Mouse (Mus musculus): ENCODE results near the gene Eef1a2. TPM values are rescaled to one million over a fixed set of nuclear protein-coding genes. Genes with fewer than 3 reads are reported as not detected.

Eef1a2 gene
- polyA plus RNA-seq (2015; fragmentation: Illumina TruSeq; extraction: RNeasy Lipid Tissue Mini Kit (QIAGEN cat#74804); ENCODE audit: low read depth, low replicate concordance): 910 TPM

GRCm38 (mm10) chr2:181156248-181157121, at the start of gene Eef1a2:
Gene Eef1a2 (minus strand): TSS chr2:181157014.

GRCm38 (mm10) chr2:181202422-181202821, 45.6 kb upstream of the Eef1a2 start, which contains the start of gene Ptk6:
Gene Ptk6 (minus strand): TSS chr2:181202789.

DNA sequence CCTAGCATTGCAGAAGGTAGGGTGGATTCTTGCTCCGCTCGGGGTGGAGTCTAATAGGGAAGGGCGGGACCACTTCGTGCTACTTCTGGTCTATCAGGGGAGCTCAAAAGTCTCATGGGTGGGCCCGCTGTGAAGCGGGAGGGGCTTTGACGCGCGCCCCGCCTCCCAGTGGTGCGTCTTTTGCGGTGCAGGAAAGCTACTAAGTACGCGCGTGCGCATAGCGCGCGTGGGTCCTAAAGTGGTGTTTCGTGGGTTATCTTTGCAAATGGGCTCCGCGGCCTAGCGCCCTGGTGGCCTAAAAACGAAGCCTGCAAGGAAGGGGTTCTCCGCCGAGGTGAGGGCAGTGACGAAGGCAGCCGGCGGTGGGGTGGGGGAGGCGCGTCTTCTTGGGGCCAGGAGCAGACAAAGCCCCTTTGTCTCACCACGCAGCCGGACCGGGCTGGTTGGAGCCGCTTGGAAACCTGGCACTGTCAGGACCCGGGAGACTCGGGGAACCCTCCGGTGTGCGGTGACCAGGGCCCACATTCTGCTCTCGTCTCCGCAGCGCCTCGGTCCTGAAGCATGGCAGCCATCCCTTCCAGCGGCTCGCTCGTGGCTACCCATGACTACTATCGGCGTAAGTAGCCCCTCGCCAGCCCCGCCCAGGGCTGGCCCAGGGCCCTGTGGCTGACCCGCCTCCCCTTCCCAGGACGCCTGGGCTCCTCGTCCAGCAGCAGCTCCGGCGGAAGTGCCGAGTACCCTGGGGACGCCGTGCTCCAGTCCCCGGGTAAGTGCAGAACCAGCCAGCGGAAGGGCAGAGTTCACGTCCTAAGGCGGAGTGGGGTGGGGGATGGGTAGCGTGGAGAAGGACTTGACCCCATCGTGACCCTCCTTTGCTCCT, 30.5 kb upstream of the Eef1a2 start, which contains the start of gene Ppdpf:
Ppdpf (plus strand) TSS at position 127 of the 880 bp plus-strand sequence.

DNA sequence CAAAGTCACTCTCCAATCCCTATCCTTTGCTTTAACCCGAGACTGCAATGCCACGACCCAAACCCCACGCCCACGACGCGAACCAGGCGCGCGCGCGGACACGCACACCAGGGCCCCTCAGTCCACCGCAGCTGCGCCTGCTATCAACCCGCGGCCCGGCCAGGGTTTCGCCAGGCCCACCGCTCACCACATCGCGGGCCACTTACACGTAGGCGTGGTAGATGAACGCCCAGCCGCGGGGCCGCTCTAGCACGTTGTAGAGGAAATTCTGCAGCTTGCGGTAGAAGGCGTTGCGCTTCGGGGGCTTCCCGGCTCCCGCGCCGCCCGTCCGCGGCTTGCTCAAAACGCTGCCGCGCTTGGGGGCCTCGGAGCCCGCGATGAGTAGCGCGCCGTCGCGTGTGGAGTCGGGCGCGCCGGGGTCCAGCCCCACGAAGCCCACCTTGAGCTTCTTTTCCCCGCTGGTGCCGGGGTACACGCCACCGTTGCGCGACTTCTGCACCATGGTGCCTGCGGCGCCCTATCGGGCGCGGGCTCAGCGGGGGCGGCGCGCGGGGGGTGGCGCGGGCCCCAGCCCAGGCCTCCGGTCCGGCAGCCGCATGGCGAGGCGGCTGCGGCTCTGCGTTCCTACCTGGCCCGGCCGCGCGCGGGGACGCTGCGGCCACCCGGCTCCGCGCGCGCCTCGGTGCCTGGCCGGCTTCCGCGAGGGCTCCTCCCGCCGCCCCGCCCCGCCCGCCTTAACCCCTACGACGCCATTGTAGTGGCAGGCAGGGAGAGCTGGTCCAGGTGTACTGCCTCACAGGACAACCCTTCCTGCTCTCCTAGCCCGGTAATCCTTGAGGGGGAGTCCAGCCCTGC, 22.0 kb downstream of the Eef1a2 start, which contains the start of gene Kcnq2:
Kcnq2 (minus strand) TSS at position 710 of the 855 bp plus-strand sequence.

Other genes with a start within 250 kb of the Eef1a2 start
- 58.1 TPM for gene Ythdf1, start 236.1 kb downstream of the Eef1a2 start, polyA plus RNA-seq (2015; fragmentation: Illumina TruSeq; extraction: RNeasy Lipid Tissue Mini Kit (QIAGEN cat#74804); ENCODE audit: low read depth, low replicate concordance)
- gene Birc7, start 228.0 kb downstream of the Eef1a2 start, polyA plus RNA-seq (2015; fragmentation: Illumina TruSeq; extraction: RNeasy Lipid Tissue Mini Kit (QIAGEN cat#74804); ENCODE audit: low read depth, low replicate concordance): not detected
- 94.2 TPM for gene Nkain4, start 202.3 kb downstream of the Eef1a2 start, polyA plus RNA-seq (2015; fragmentation: Illumina TruSeq; extraction: RNeasy Lipid Tissue Mini Kit (QIAGEN cat#74804); ENCODE audit: low read depth, low replicate concordance)
- 115 TPM for gene Arfgap1, start 189.8 kb downstream of the Eef1a2 start, polyA plus RNA-seq (2015; fragmentation: Illumina TruSeq; extraction: RNeasy Lipid Tissue Mini Kit (QIAGEN cat#74804); ENCODE audit: low read depth, low replicate concordance)
- 1.4 TPM for gene Col20a1, start 170.5 kb downstream of the Eef1a2 start, polyA plus RNA-seq (2015; fragmentation: Illumina TruSeq; extraction: RNeasy Lipid Tissue Mini Kit (QIAGEN cat#74804); ENCODE audit: low read depth, low replicate concordance)
- 25.3 TPM for gene Chrna4, start 113.5 kb downstream of the Eef1a2 start, polyA plus RNA-seq (2015; fragmentation: Illumina TruSeq; extraction: RNeasy Lipid Tissue Mini Kit (QIAGEN cat#74804); ENCODE audit: low read depth, low replicate concordance)
- gene Kcnq2, start 21.7 kb downstream of the Eef1a2 start, polyA plus RNA-seq (2015; fragmentation: Illumina TruSeq; extraction: RNeasy Lipid Tissue Mini Kit (QIAGEN cat#74804); ENCODE audit: low read depth, low replicate concordance): 159 TPM
- gene Ppdpf, start 30.2 kb upstream of the Eef1a2 start, polyA plus RNA-seq (2015; fragmentation: Illumina TruSeq; extraction: RNeasy Lipid Tissue Mini Kit (QIAGEN cat#74804); ENCODE audit: low read depth, low replicate concordance): 118 TPM
- not detected for gene Ptk6, start 45.8 kb upstream of the Eef1a2 start, polyA plus RNA-seq (2015; fragmentation: Illumina TruSeq; extraction: RNeasy Lipid Tissue Mini Kit (QIAGEN cat#74804); ENCODE audit: low read depth, low replicate concordance)
- gene Srms, start 56.2 kb upstream of the Eef1a2 start, polyA plus RNA-seq (2015; fragmentation: Illumina TruSeq; extraction: RNeasy Lipid Tissue Mini Kit (QIAGEN cat#74804); ENCODE audit: low read depth, low replicate concordance): 0.28 TPM
- not detected for gene Fndc11, start 63.0 kb upstream of the Eef1a2 start, polyA plus RNA-seq (2015; fragmentation: Illumina TruSeq; extraction: RNeasy Lipid Tissue Mini Kit (QIAGEN cat#74804); ENCODE audit: low read depth, low replicate concordance)
- gene Helz2, start 85.0 kb upstream of the Eef1a2 start, polyA plus RNA-seq (2015; fragmentation: Illumina TruSeq; extraction: RNeasy Lipid Tissue Mini Kit (QIAGEN cat#74804); ENCODE audit: low read depth, low replicate concordance): 1.9 TPM
- 19.4 TPM for gene Gmeb2, start 131.0 kb upstream of the Eef1a2 start, polyA plus RNA-seq (2015; fragmentation: Illumina TruSeq; extraction: RNeasy Lipid Tissue Mini Kit (QIAGEN cat#74804); ENCODE audit: low read depth, low replicate concordance)
- 1,118 TPM for gene Stmn3, start 157.5 kb upstream of the Eef1a2 start, polyA plus RNA-seq (2015; fragmentation: Illumina TruSeq; extraction: RNeasy Lipid Tissue Mini Kit (QIAGEN cat#74804); ENCODE audit: low read depth, low replicate concordance)
- gene Rtel1, start 162.7 kb upstream of the Eef1a2 start, polyA plus RNA-seq (2015; fragmentation: Illumina TruSeq; extraction: RNeasy Lipid Tissue Mini Kit (QIAGEN cat#74804); ENCODE audit: low read depth, low replicate concordance): 26.0 TPM
- 52.2 TPM for gene Zgpat, start 207.9 kb upstream of the Eef1a2 start, polyA plus RNA-seq (2015; fragmentation: Illumina TruSeq; extraction: RNeasy Lipid Tissue Mini Kit (QIAGEN cat#74804); ENCODE audit: low read depth, low replicate concordance)
- gene Arfrp1, start 208.4 kb upstream of the Eef1a2 start, polyA plus RNA-seq (2015; fragmentation: Illumina TruSeq; extraction: RNeasy Lipid Tissue Mini Kit (QIAGEN cat#74804); ENCODE audit: low read depth, low replicate concordance): 65.1 TPM
- gene Lime1, start 223.1 kb upstream of the Eef1a2 start, polyA plus RNA-seq (2015; fragmentation: Illumina TruSeq; extraction: RNeasy Lipid Tissue Mini Kit (QIAGEN cat#74804); ENCODE audit: low read depth, low replicate concordance): 31.4 TPM

Measured in brain, adult 10 weeks (tissue).